Mouse (Mus musculus): Measurements from ENCODE around the gene Iffo2. TPM values are rescaled to one million over a fixed set of nuclear protein-coding genes. Genes with fewer than 3 reads are reported as not detected.

Gene Iffo2
- 3.7 and 4.0 TPM in 2 replicates for polyA plus RNA-seq (2012; rRNA removed)

GRCm38 (mm10) chr4:139530248-139530647 is at the start of gene Iffo2:
TSS of gene Iffo2 (plus strand) at chr4:139530548.

GRCm38 (mm10) chr4:139602357-139603244 is 72.3 kb downstream of the Iffo2 start, which contains the start of gene Gm21969:
TSS of gene Gm21969 (plus strand) at chr4:139603186.

GRCm38 (mm10) chr4:139622373-139623282 is 92.3 kb downstream of the Iffo2 start, which contains the start of gene Aldh4a1:
TSS of gene Aldh4a1 (plus strand) at chr4:139622866.

GRCm38 (mm10) chr4:139653238-139653637 is 122.9 kb downstream of the Iffo2 start, which contains the start of gene Tas1r2:
TSS of gene Tas1r2 (plus strand) at chr4:139653538.

Other genes with a start within 250 kb of the Iffo2 start
- gene Pqlc2, start 219.8 kb upstream of the Iffo2 start, polyA plus RNA-seq (2012; rRNA removed) = 19.7 and 26.9 TPM in 2 replicates
- gene Akr7a5, start 219.8 kb upstream of the Iffo2 start, polyA plus RNA-seq (2012; rRNA removed) = 33.0 and 64.7 TPM in 2 replicates
- 5.2 and 5.6 TPM in 2 replicates for gene Mrto4, start 178.0 kb upstream of the Iffo2 start, polyA plus RNA-seq (2012; rRNA removed)
- 11.4 and 13.8 TPM in 2 replicates for gene Emc1, start 178.0 kb upstream of the Iffo2 start, polyA plus RNA-seq (2012; rRNA removed)
- 80.8 and 86.0 TPM in 2 replicates for gene Ubr4, start 177.9 kb upstream of the Iffo2 start, polyA plus RNA-seq (2012; rRNA removed)
- not detected in 2 replicates for gene Gm21969, start 72.6 kb downstream of the Iffo2 start, polyA plus RNA-seq (2012; rRNA removed)
- gene Aldh4a1, start 92.3 kb downstream of the Iffo2 start, polyA plus RNA-seq (2012; rRNA removed) = 20.8 and 26.3 TPM in 2 replicates
- not detected in 2 replicates for gene Tas1r2, start 123.0 kb downstream of the Iffo2 start, polyA plus RNA-seq (2012; rRNA removed)